In genomic region chr4:89433528-89433927, GRCm38 (mm10) we compare ENCODE assay signal across 30 mouse cellular contexts.
DNase-seq lines count a peak whose midpoint lies in the region; ATAC-seq and TF ChIP-seq lines count a peak whose summit lies in the region.
"Had no signal": no experiment of that assay in that cellular context is flagged by ENCODE, and none has a peak within 500 bp of the region (broad histone marks: within the 10 kb centered on the region; RNA-seq: fewer than 3 reads in every experiment).

No protein-coding gene starts in this region.

- no peaks in the 10 kb centered on the region for H3K4me1 ChIP-seq in intestine, embryonic 14.5 days (replicated peaks; ENCODE audit: control insufficient read depth, insufficient read depth, low read length)
- H3K4me1 ChIP-seq in intestine, postnatal 0 days (replicated peaks; ENCODE audit: control insufficient read depth, insufficient read depth, low read length), result 0 out of 2 replicates have a peak, but pooled peaks cover 3% of the 10 kb centered on the region
- no peaks in the 10 kb centered on the region for H3K4me1 ChIP-seq in stomach, embryonic 15.5 days
- H3K4me1 ChIP-seq: embryonic facial prominence, embryonic 12.5 days; embryonic facial prominence, embryonic 15.5 days; hindbrain, embryonic 10.5 days had no signal

- no peak overlapping the region for H3K4me3 ChIP-seq in intestine, embryonic 14.5 days (ENCODE audit: low read depth, low read length)
- no peak overlapping the region for H3K4me3 ChIP-seq in intestine, postnatal 0 days (ENCODE audit: low read depth, low read length)
- no peak overlapping the region for H3K4me3 ChIP-seq in stomach, embryonic 15.5 days (replicated peaks)
- H3K4me3 ChIP-seq: embryonic facial prominence, embryonic 12.5 days; embryonic facial prominence, embryonic 15.5 days; gastrocnemius, adult 2 months; heart, embryonic 12.5 days; heart, embryonic 15.5 days; hindbrain, embryonic 10.5 days had no signal

- H3K27ac ChIP-seq in intestine, embryonic 14.5 days (ENCODE audit: low read depth), result peak overlapping the region; percentile 23; the same call in 1 of the 2 replicates
- H3K27ac ChIP-seq in intestine, postnatal 0 days (ENCODE audit: low read depth, low read length), result peak overlapping the region; percentile 87
- 0 out of 2 replicates have a peak overlapping the region, but pooled peaks have one; percentile 46 for H3K27ac ChIP-seq in stomach, embryonic 15.5 days
- H3K27ac ChIP-seq: embryonic facial prominence, embryonic 12.5 days; embryonic facial prominence, embryonic 15.5 days; gastrocnemius, adult 2 months; heart, embryonic 15.5 days; hindbrain, embryonic 10.5 days; hindbrain, embryonic 14.5 days; hindbrain, postnatal 0 days had no signal

- no peaks in the 10 kb centered on the region for H3K9me3 ChIP-seq in intestine, embryonic 14.5 days (ENCODE audit: control insufficient read depth, low read length)
- no peaks in the 10 kb centered on the region for H3K9me3 ChIP-seq in intestine, postnatal 0 days (ENCODE audit: control insufficient read depth)
- H3K9me3 ChIP-seq in stomach, embryonic 15.5 days, result no peaks in the 10 kb centered on the region
- H3K9me3 ChIP-seq: embryonic facial prominence, embryonic 12.5 days; embryonic facial prominence, embryonic 15.5 days; heart, embryonic 12.5 days; heart, embryonic 15.5 days; hindbrain, embryonic 10.5 days had no signal

- no peaks in the 10 kb centered on the region for H3K27me3 ChIP-seq in intestine, embryonic 14.5 days (replicated peaks; ENCODE audit: control insufficient read depth, insufficient read depth, low read length)
- H3K27me3 ChIP-seq in intestine, postnatal 0 days (replicated peaks; ENCODE audit: control insufficient read depth, insufficient read depth, low read length), result no peaks in the 10 kb centered on the region
- H3K27me3 ChIP-seq in stomach, embryonic 15.5 days (replicated peaks), result no peaks in the 10 kb centered on the region
- H3K27me3 ChIP-seq: embryonic facial prominence, embryonic 12.5 days; embryonic facial prominence, embryonic 15.5 days; heart, embryonic 12.5 days; heart, embryonic 15.5 days; Patski had no signal

- no peak for DNase-seq in intestine, embryonic 14.5 days (ENCODE audit: low spot score)
- no peak for DNase-seq in spleen, postnatal 10 days (ENCODE audit: low spot score in 2 of 2)
- DNase-seq in adrenal gland, postnatal 4 days (ENCODE audit: low spot score in 2 of 2), result no peak
- no peak for DNase-seq in right cerebral cortex, adult 2 months (ENCODE audit: low spot score in 2 of 2)
- DNase-seq: adrenal gland, postnatal 10 days; adrenal gland, postnatal 36 days; cerebellum, adult 11-12 months; cerebellum, adult 8-10 months; cerebellum, postnatal 10 days; cerebellum, postnatal 36 days; forebrain, postnatal 0 days; gastrocnemius, adult 2 months; gastrocnemius, postnatal 25 days; heart, adult 18-20 months; heart, postnatal 10 days; heart, postnatal 36 days had no signal

- WGBS in intestine, embryonic 14.5 days, result 57% methylated on average over 5 of the region's 5 CpGs
- 24% methylated on average over 5 of the region's 5 CpGs for WGBS in intestine, postnatal 0 days
- 45% methylated on average over 5 of the region's 5 CpGs for WGBS in stomach, embryonic 15.5 days

- ATAC-seq in intestine, embryonic 14.5 days (replicated peaks; ENCODE audit: low FRiP score, low TSS enrichment, low read depth), result peak; percentile 82
- peak; percentile 84 for ATAC-seq in intestine, postnatal 0 days
- peak; percentile 75; the same call in 1 of the 2 replicates for ATAC-seq in stomach, embryonic 15.5 days (ENCODE audit: insufficient read depth, low FRiP score, low read depth)
- ATAC-seq in monocyte, adult 5-6 weeks (replicated peaks; ENCODE audit: insufficient number of reproducible peaks, low FRiP score, low TSS enrichment, poor library complexity, severe bottlenecking), result no peak
- ATAC-seq: CD4-positive, CD25-positive, alpha-beta regulatory T cell, adult 4 months; forebrain, embryonic 14.5 days; forebrain, postnatal 0 days; hindbrain, postnatal 0 days; inflammation-experienced regulatory T-cells, adult 6 months; Patski had no signal

- no peaks in the 10 kb centered on the region for H3K36me3 ChIP-seq in intestine, embryonic 14.5 days (ENCODE audit: control insufficient read depth, insufficient read depth, low read length)
- no peaks in the 10 kb centered on the region for H3K36me3 ChIP-seq in intestine, postnatal 0 days (ENCODE audit: control insufficient read depth, insufficient read depth)
- H3K36me3 ChIP-seq in stomach, embryonic 15.5 days, result no peaks in the 10 kb centered on the region
- H3K36me3 ChIP-seq: embryonic facial prominence, embryonic 12.5 days; embryonic facial prominence, embryonic 15.5 days; heart, embryonic 12.5 days; heart, embryonic 15.5 days; hindbrain, embryonic 10.5 days had no signal

- H3K9ac ChIP-seq in intestine, embryonic 14.5 days (ENCODE audit: low read length), result no peak overlapping the region
- no peak overlapping the region for H3K9ac ChIP-seq in intestine, postnatal 0 days (ENCODE audit: low read depth, low read length)
- no peak overlapping the region for H3K9ac ChIP-seq in stomach, embryonic 15.5 days
- H3K9ac ChIP-seq: embryonic facial prominence, embryonic 12.5 days; embryonic facial prominence, embryonic 15.5 days; forebrain, postnatal 0 days; heart, embryonic 12.5 days; heart, embryonic 15.5 days; hindbrain, embryonic 14.5 days had no signal

- TF ChIP-seq CTCF in intestine, postnatal 0 days (IDR thresholded peaks at IDR 0.05; ENCODE audit: low read depth), result no peak

- no peak overlapping the region for H3K4me2 ChIP-seq in intestine, embryonic 14.5 days (ENCODE audit: low read length)
- H3K4me2 ChIP-seq in intestine, postnatal 0 days (replicated peaks; ENCODE audit: low read depth), result no peak overlapping the region
- H3K4me2 ChIP-seq in stomach, embryonic 15.5 days, result no peak overlapping the region
- H3K4me2 ChIP-seq: embryonic facial prominence, embryonic 12.5 days; embryonic facial prominence, embryonic 15.5 days; heart, embryonic 12.5 days; heart, embryonic 15.5 days; hindbrain, embryonic 14.5 days had no signal

Comparison
In these comparisons a context has a peak if more than half of its experiments do, and no peak if none do; other contexts are left out.
1. H3K27ac ChIP-seq: peak in every context shown above with its lines; median percentile 87 in intestine, postnatal 0 days; 46 in stomach, embryonic 15.5 days; 23 in intestine, embryonic 14.5 days.